Comparison of ENCODE assay signal across 20 mouse cellular contexts in genomic region chr6:99502314-99502713, GRCm38 (mm10). TPM values are rescaled to one million over a fixed set of nuclear protein-coding genes. Genes with fewer than 3 reads are reported as not detected.
A peak's percentile ranks its signal among the peaks of the same experiment; 100 is the strongest.
DNase-seq lines count a peak whose midpoint lies in the region; ATAC-seq and TF ChIP-seq lines count a peak whose summit lies in the region.
"Had no signal": no experiment of that assay in that cellular context is flagged by ENCODE, and none has a peak within 500 bp of the region (broad histone marks: within the 10 kb centered on the region; RNA-seq: fewer than 3 reads in every experiment).

No protein-coding gene starts in this region.

- H3K4me3 ChIP-seq in hindbrain, embryonic 15.5 days = no peak overlapping the region
- H3K4me3 ChIP-seq in hindbrain, postnatal 0 days (ENCODE audit: low read length) = no peak overlapping the region
- H3K4me3 ChIP-seq in intestine, postnatal 0 days (ENCODE audit: low read depth, low read length) = no peak overlapping the region
- H3K4me3 ChIP-seq in limb, embryonic 10.5 days = no peak overlapping the region
- H3K4me3 ChIP-seq: erythroblast, embryonic 14.5 days; forebrain, embryonic 15.5 days; heart, embryonic 15.5 days; hindbrain, embryonic 13.5 days; limb, embryonic 12.5 days; midbrain, embryonic 12.5 days had no signal

- 85% methylated on average over 6 of the region's 6 CpGs for WGBS in hindbrain, embryonic 15.5 days
- 87% methylated on average over 6 of the region's 6 CpGs for WGBS in hindbrain, postnatal 0 days
- WGBS in intestine, postnatal 0 days = 82% methylated on average over 6 of the region's 6 CpGs
- WGBS in limb, embryonic 10.5 days = 91% methylated on average over 6 of the region's 6 CpGs

- no peaks in the 10 kb centered on the region for H3K4me1 ChIP-seq in hindbrain, embryonic 15.5 days (replicated peaks)
- H3K4me1 ChIP-seq in hindbrain, postnatal 0 days (ENCODE audit: insufficient read depth, low read length) = no peaks in the 10 kb centered on the region
- H3K4me1 ChIP-seq in intestine, postnatal 0 days (replicated peaks; ENCODE audit: control insufficient read depth, insufficient read depth, low read length) = 0 out of 2 replicates have a peak, but pooled peaks cover 3% of the 10 kb centered on the region
- peaks cover 11% of the 10 kb centered on the region; the same call in 1 of the 2 replicates for H3K4me1 ChIP-seq in limb, embryonic 10.5 days
- H3K4me1 ChIP-seq: forebrain, embryonic 15.5 days; heart, embryonic 15.5 days; midbrain, embryonic 12.5 days had no signal

- no peaks in the 10 kb centered on the region for H3K36me3 ChIP-seq in hindbrain, embryonic 15.5 days
- no peaks in the 10 kb centered on the region for H3K36me3 ChIP-seq in hindbrain, postnatal 0 days (ENCODE audit: insufficient read depth, low read length)
- peaks cover 21% of the 10 kb centered on the region for H3K36me3 ChIP-seq in intestine, postnatal 0 days (ENCODE audit: control insufficient read depth, insufficient read depth)
- H3K36me3 ChIP-seq in limb, embryonic 10.5 days = peaks cover 11% of the 10 kb centered on the region
- H3K36me3 ChIP-seq: forebrain, embryonic 15.5 days; hindbrain, embryonic 13.5 days had no signal

- H3K4me2 ChIP-seq in hindbrain, embryonic 15.5 days = no peak overlapping the region
- H3K4me2 ChIP-seq in hindbrain, postnatal 0 days (ENCODE audit: low read depth, low read length) = no peak overlapping the region
- no peak overlapping the region for H3K4me2 ChIP-seq in intestine, postnatal 0 days (replicated peaks; ENCODE audit: low read depth)
- H3K4me2 ChIP-seq: forebrain, embryonic 15.5 days; heart, embryonic 15.5 days; hindbrain, embryonic 13.5 days; limb, embryonic 12.5 days; lung, embryonic 14.5 days; midbrain, embryonic 12.5 days had no signal

- DNase-seq in hindbrain, postnatal 0 days (ENCODE audit: low spot score) = no peak
- DNase-seq in limb, embryonic 10.5 days (ENCODE audit: low spot score) = no peak
- DNase-seq in left cerebral cortex, postnatal 10 days (ENCODE audit: extremely low spot score in 1 of 2, low spot score in 2 of 2) = no peak
- DNase-seq: cerebellum, adult 9-11 months; embryo, embryonic 11 days; kidney, adult 18-20 months; lung, embryonic 14.5 days; lung, postnatal 4 days; right cerebral cortex, postnatal 4 days; thymus, adult 18-20 months had no signal

- H3K9me3 ChIP-seq in hindbrain, embryonic 15.5 days = no peaks in the 10 kb centered on the region
- H3K9me3 ChIP-seq in hindbrain, postnatal 0 days (ENCODE audit: low read length) = no peaks in the 10 kb centered on the region
- H3K9me3 ChIP-seq in intestine, postnatal 0 days (ENCODE audit: control insufficient read depth) = no peaks in the 10 kb centered on the region
- H3K9me3 ChIP-seq in limb, embryonic 10.5 days (replicated peaks) = no peaks in the 10 kb centered on the region
- H3K9me3 ChIP-seq: forebrain, embryonic 15.5 days; heart, embryonic 15.5 days; hindbrain, embryonic 13.5 days; limb, embryonic 12.5 days; midbrain, embryonic 12.5 days had no signal

- no peak for TF ChIP-seq CTCF in hindbrain, postnatal 0 days (IDR thresholded peaks at IDR 0.05; ENCODE audit: low read depth)
- peak; percentile 52 for TF ChIP-seq CTCF in intestine, postnatal 0 days (IDR thresholded peaks at IDR 0.05; ENCODE audit: low read depth)

- intact Hi-C loops in left cerebral cortex, postnatal 10 days (cut with DNase I) = no loop called here

- H3K27me3 ChIP-seq in hindbrain, embryonic 15.5 days = no peaks in the 10 kb centered on the region
- no peaks in the 10 kb centered on the region for H3K27me3 ChIP-seq in hindbrain, postnatal 0 days (ENCODE audit: insufficient read depth, low read length)
- no peaks in the 10 kb centered on the region for H3K27me3 ChIP-seq in intestine, postnatal 0 days (replicated peaks; ENCODE audit: control insufficient read depth, insufficient read depth, low read length)
- H3K27me3 ChIP-seq in limb, embryonic 10.5 days (ENCODE audit: low read depth, poor library complexity, severe bottlenecking) = 0 out of 2 replicates have a peak, but pooled peaks cover 3% of the 10 kb centered on the region
- H3K27me3 ChIP-seq: forebrain, embryonic 15.5 days; heart, embryonic 15.5 days; hindbrain, embryonic 13.5 days; limb, embryonic 12.5 days; midbrain, embryonic 12.5 days had no signal

- ATAC-seq in hindbrain, embryonic 15.5 days (ENCODE audit: low FRiP score, low read depth) = peak; percentile 30; the same call in 1 of the 2 replicates
- ATAC-seq in hindbrain, postnatal 0 days = no peak
- ATAC-seq in common myeloid progenitor, adult 5-6 weeks (replicated peaks; ENCODE audit: low read depth, poor library complexity, severe bottlenecking) = peak; percentile 30; the same call in 1 of the 2 replicates
- 0 out of 2 replicates have a peak, but pooled peaks have one; percentile 31 for ATAC-seq in intestine, postnatal 0 days
- peak; percentile 73 for ATAC-seq in monocyte, adult 5-6 weeks (replicated peaks; ENCODE audit: insufficient number of reproducible peaks, low FRiP score, low TSS enrichment, poor library complexity, severe bottlenecking)
- ATAC-seq: forebrain, embryonic 15.5 days had no signal

- H3K9ac ChIP-seq in hindbrain, embryonic 15.5 days = no peak overlapping the region
- H3K9ac ChIP-seq in hindbrain, postnatal 0 days (replicated peaks; ENCODE audit: low read length) = no peak overlapping the region
- no peak overlapping the region for H3K9ac ChIP-seq in intestine, postnatal 0 days (ENCODE audit: low read depth, low read length)
- H3K9ac ChIP-seq: forebrain, embryonic 15.5 days; heart, embryonic 15.5 days; hindbrain, embryonic 13.5 days; limb, embryonic 12.5 days; lung, embryonic 14.5 days; midbrain, embryonic 12.5 days had no signal

- H3K27ac ChIP-seq in hindbrain, embryonic 15.5 days (replicated peaks) = no peak overlapping the region
- H3K27ac ChIP-seq in hindbrain, postnatal 0 days = no peak overlapping the region
- H3K27ac ChIP-seq in intestine, postnatal 0 days (ENCODE audit: low read depth, low read length) = no peak overlapping the region
- no peak overlapping the region for H3K27ac ChIP-seq in limb, embryonic 10.5 days
- H3K27ac ChIP-seq: forebrain, embryonic 15.5 days; heart, embryonic 15.5 days; hindbrain, embryonic 13.5 days; limb, embryonic 12.5 days; midbrain, embryonic 12.5 days had no signal

RNA-seq across cellular contexts. Expression of gene Foxp1, which starts 20.2 kb away (rescaled TPM):
- 61.6 and 74.2 TPM in 2 replicates for polyA plus RNA-seq in hindbrain, embryonic 15.5 days (2015; fragmentation: Nextera tagmentation; extraction: Ambion mirVana)
- total RNA-seq in hindbrain, postnatal 0 days (2014; rRNA removed) = 53.6 and 55.2 TPM in 2 replicates
- 50.9 and 54.8 TPM in 2 replicates for polyA plus RNA-seq in hindbrain, postnatal 0 days (2015; fragmentation: Nextera tagmentation; extraction: Ambion mirVana)
- total RNA-seq in common myeloid progenitor, adult 5-6 weeks (2017) = 57.8 and 77.4 TPM in 2 replicates
- 45.3 and 57.0 TPM in 2 replicates for polyA plus RNA-seq in intestine, postnatal 0 days (2015; fragmentation: Nextera tagmentation; extraction: Ambion mirVana)
- 75.1 to 154 TPM (median 114 TPM) in 3 replicates for total RNA-seq in monocyte, adult 5-6 weeks (2017)
- polyA plus RNA-seq in limb, embryonic 10.5 days (2016; fragmentation: Nextera tagmentation; extraction: Ambion mirVana) = 30.6 and 47.3 TPM in 2 replicates
- 100 to 1,000 TPM; 157 to 161 TPM for total RNA-seq in left cerebral cortex, postnatal 10 days (2021)
